Mouse (Mus musculus): ENCODE results near the gene Scaf8.

- TF ChIP-seq MYOG (IDR thresholded peaks at IDR 0.05; ENCODE audit: control insufficient read depth, extremely low read depth, insufficient read length) (no peak), CTCF (IDR thresholded peaks at IDR 0.05; ENCODE audit: control insufficient read depth, insufficient read depth, insufficient read length) (no peak), MAX (IDR thresholded peaks at IDR 0.05) (no peak), MYOD1 (IDR thresholded peaks at IDR 0.05; ENCODE audit: control insufficient read depth, insufficient read length, low read depth) (no peak)
Measured at GRCm38 (mm10) chr17:3218916-3219315, 104.1 kb downstream of the Scaf8 start.

Measured in C2C12 (cell line).